ENCODE assay signal across 8 mouse cellular contexts in genomic region chr6:113442442-113443090, GRCm38 (mm10). TPM values are rescaled to one million over a fixed set of nuclear protein-coding genes. Genes with fewer than 3 reads are reported as not detected.
DNase-seq lines count a peak whose midpoint lies in the region; ATAC-seq lines count a peak whose summit lies in the region.

TSS of gene Jagn1 (plus strand) at chr6:113442569.

- H3K27ac ChIP-seq in forebrain, embryonic 11.5 days (ENCODE audit: low read depth, low read length), result 0 out of 2 replicates have a peak within 1 kb of the TSS, but pooled peaks have one; percentile 12
- H3K27ac ChIP-seq in heart, embryonic 16.5 days (ENCODE audit: low read length), result peak within 1 kb of the TSS; percentile 57
- H3K27ac ChIP-seq in liver, embryonic 15.5 days (replicated peaks), result peak within 1 kb of the TSS; percentile 48
- H3K27ac ChIP-seq in neural tube, embryonic 12.5 days, result no peak within 1 kb of the TSS

- peak; percentile 90 to 95 for DNase-seq in CD8-positive naive resting alpha-beta T cell, adult 2 months (ENCODE audit: low read depth in 2 of 2, low spot score in 2 of 2)
- peak; percentile 98 for DNase-seq in c-Kit-positive CD71-negative TER-119-negative erythroid progenitor cells, embryonic 14.5 days (ENCODE audit: low read depth)
- peak; percentile 95 for DNase-seq in forebrain, embryonic 11.5 days (ENCODE audit: low spot score)
- peak; percentile 93 to 94 for DNase-seq in kidney, postnatal 36 days
- DNase-seq in telencephalon, adult 2 months (ENCODE audit: low read depth, low spot score), result peak; percentile 86

- WGBS in forebrain, embryonic 11.5 days, result under 1% methylated on average over 45 of the region's 45 CpGs
- 0% methylated on average over 45 of the region's 45 CpGs for WGBS in heart, embryonic 16.5 days
- under 1% methylated on average over 45 of the region's 45 CpGs for WGBS in liver, embryonic 15.5 days (ENCODE audit: insufficient replicate concordance)
- WGBS in neural tube, embryonic 12.5 days, result under 1% methylated on average over 45 of the region's 45 CpGs

- peak within 1 kb of the TSS; percentile 94 for H3K4me3 ChIP-seq in forebrain, embryonic 11.5 days (ENCODE audit: low read depth, low read length)
- peak within 1 kb of the TSS; percentile 98 for H3K4me3 ChIP-seq in heart, embryonic 16.5 days (ENCODE audit: low read length)
- H3K4me3 ChIP-seq in liver, embryonic 15.5 days (replicated peaks), result peak within 1 kb of the TSS; percentile 82
- H3K4me3 ChIP-seq in neural tube, embryonic 12.5 days, result peak within 1 kb of the TSS; percentile 85

- peaks cover 4% of the 10 kb centered on the region; the same call in 1 of the 2 replicates for H3K4me1 ChIP-seq in forebrain, embryonic 11.5 days (replicated peaks; ENCODE audit: control insufficient read depth, insufficient read depth, low read length)
- H3K4me1 ChIP-seq in heart, embryonic 16.5 days (ENCODE audit: control insufficient read depth, insufficient read depth, low read length), result peaks cover 9% of the 10 kb centered on the region
- H3K4me1 ChIP-seq in liver, embryonic 15.5 days (replicated peaks), result peaks cover 27% of the 10 kb centered on the region
- peaks cover 6% of the 10 kb centered on the region for H3K4me1 ChIP-seq in neural tube, embryonic 12.5 days

- peak within 1 kb of the TSS; percentile 62 for H3K4me2 ChIP-seq in forebrain, embryonic 11.5 days (ENCODE audit: low read depth, low read length, severe bottlenecking)
- peak within 1 kb of the TSS; percentile 99 for H3K4me2 ChIP-seq in heart, embryonic 16.5 days (ENCODE audit: low read depth, low read length)
- H3K4me2 ChIP-seq in liver, embryonic 15.5 days, result peak within 1 kb of the TSS; percentile 91
- peak within 1 kb of the TSS; percentile 89 for H3K4me2 ChIP-seq in neural tube, embryonic 12.5 days (replicated peaks)

- H3K36me3 ChIP-seq in forebrain, embryonic 11.5 days (ENCODE audit: control insufficient read depth, insufficient read depth, low read length), result peaks cover 2% of the 10 kb centered on the region; the same call in 1 of the 2 replicates
- H3K36me3 ChIP-seq in heart, embryonic 16.5 days (ENCODE audit: control insufficient read depth, insufficient read depth), result peaks cover 11% of the 10 kb centered on the region
- peaks cover 9% of the 10 kb centered on the region for H3K36me3 ChIP-seq in liver, embryonic 15.5 days (replicated peaks)
- peaks cover 14% of the 10 kb centered on the region for H3K36me3 ChIP-seq in neural tube, embryonic 12.5 days

- peak within 1 kb of the TSS; percentile 78 for H3K9ac ChIP-seq in forebrain, embryonic 11.5 days (ENCODE audit: low read length)
- H3K9ac ChIP-seq in heart, embryonic 16.5 days (ENCODE audit: low read length), result peak within 1 kb of the TSS; percentile 97
- H3K9ac ChIP-seq in liver, embryonic 15.5 days, result peak within 1 kb of the TSS; percentile 81
- peak within 1 kb of the TSS; percentile 86 for H3K9ac ChIP-seq in neural tube, embryonic 12.5 days

- peak; percentile 91 for ATAC-seq in forebrain, embryonic 11.5 days (replicated peaks; ENCODE audit: low FRiP score)
- peak; percentile 86 for ATAC-seq in heart, embryonic 16.5 days (replicated peaks; ENCODE audit: extremely low read depth, insufficient read depth, low FRiP score)
- ATAC-seq in liver, embryonic 15.5 days (ENCODE audit: insufficient read depth), result peak; percentile 84
- ATAC-seq in neural tube, embryonic 12.5 days (ENCODE audit: low FRiP score, low read depth), result peak; percentile 89

- H3K27me3 ChIP-seq in forebrain, embryonic 11.5 days (ENCODE audit: control insufficient read depth, insufficient read depth, low read length), result no peaks in the 10 kb centered on the region
- no peaks in the 10 kb centered on the region for H3K27me3 ChIP-seq in heart, embryonic 16.5 days (ENCODE audit: control insufficient read depth, insufficient read depth, low read length)
- no peaks in the 10 kb centered on the region for H3K27me3 ChIP-seq in liver, embryonic 15.5 days
- H3K27me3 ChIP-seq in neural tube, embryonic 12.5 days (replicated peaks), result no peaks in the 10 kb centered on the region

- no peaks in the 10 kb centered on the region for H3K9me3 ChIP-seq in forebrain, embryonic 11.5 days (ENCODE audit: control insufficient read depth, low read length)
- no peaks in the 10 kb centered on the region for H3K9me3 ChIP-seq in heart, embryonic 16.5 days (replicated peaks; ENCODE audit: control insufficient read depth, low read length)
- H3K9me3 ChIP-seq in liver, embryonic 15.5 days (replicated peaks), result no peaks in the 10 kb centered on the region
- H3K9me3 ChIP-seq in neural tube, embryonic 12.5 days, result no peaks in the 10 kb centered on the region

RNA-seq across cellular contexts. Expression of gene Jagn1, which starts in this region (rescaled TPM):
- 66.1 and 75.0 TPM in 2 replicates for polyA plus RNA-seq in forebrain, embryonic 11.5 days (2014; fragmentation: Nextera tagmentation; extraction: Ambion mirVana)
- 64.5 and 65.2 TPM in 2 replicates for polyA plus RNA-seq in heart, embryonic 16.5 days (2015; fragmentation: Nextera tagmentation; extraction: Ambion mirVana)
- polyA plus RNA-seq in liver, embryonic 15.5 days (2015; fragmentation: Nextera tagmentation; extraction: Ambion mirVana), result 31.7 and 33.1 TPM in 2 replicates
- polyA plus RNA-seq in neural tube, embryonic 12.5 days (2016; fragmentation: Nextera tagmentation; extraction: Ambion mirVana), result 78.0 and 81.3 TPM in 2 replicates
